Mouse (Mus musculus) c-Kit-positive CD71-positive TER-119-negative erythroid progenitor cells, embryonic 14.5 days (primary cell): ENCODE data around the gene Zfp53.

ENCODE experiments used
- DNase-seq: peaks from one replicate; pipeline ENCODE4 v3.0.0-alpha.2; 2013; ENCODE audit warnings: low read depth

Zfp53 gene

GRCm38 (mm10) chr17:21526270-21526669, 37.5 kb downstream of the Zfp53 start:
- no peak for DNase-seq

GRCm38 (mm10) chr17:21530645-21531330, 42.0 kb downstream of the Zfp53 start:
- no peak for DNase-seq

- DNase-seq: no peak
Measured at GRCm38 (mm10) chr17:21531621-21532020, 42.8 kb downstream of the Zfp53 start.

GRCm38 (mm10) chr17:21532101-21532951, 43.5 kb downstream of the Zfp53 start:
- peak; percentile 50 for DNase-seq

- DNase-seq: no peak
Measured at GRCm38 (mm10) chr17:21533961-21534360, 45.2 kb downstream of the Zfp53 start.

GRCm38 (mm10) chr17:21534460-21535095, 45.8 kb downstream of the Zfp53 start:
- DNase-seq: peak; percentile 85

GRCm38 (mm10) chr17:21535096-21536001, 46.6 kb downstream of the Zfp53 start, which contains the start of gene Zfp52:
Gene Zfp52, plus strand, starts transcription at chr17:21535539.
- peak; percentile 57 for DNase-seq

- no peak for DNase-seq
Measured at GRCm38 (mm10) chr17:21536096-21536495, 47.3 kb downstream of the Zfp53 start.

GRCm38 (mm10) chr17:21536676-21537075, 47.9 kb downstream of the Zfp53 start:
- no peak for DNase-seq

- no peak for DNase-seq
Measured at GRCm38 (mm10) chr17:21557831-21558230, 69.0 kb downstream of the Zfp53 start.
